In genomic region chr9:97041633-97042032, GRCm38 (mm10) we compare ENCODE assay signal across 30 mouse cellular contexts.
"Had no signal": no experiment of that assay in that cellular context is flagged by ENCODE, and none has a peak within 500 bp of the region (broad histone marks: within the 10 kb centered on the region; RNA-seq: fewer than 3 reads in every experiment).

No protein-coding gene starts in this region.

- ATAC-seq: forebrain, embryonic 13.5 days; forebrain, embryonic 14.5 days; forebrain, embryonic 15.5 days; forebrain, embryonic 16.5 days; forebrain, postnatal 0 days had no signal

- H3K36me3 ChIP-seq: embryonic facial prominence, embryonic 10.5 days; embryonic facial prominence, embryonic 12.5 days; embryonic facial prominence, embryonic 13.5 days; embryonic facial prominence, embryonic 15.5 days; forebrain, embryonic 10.5 days; forebrain, embryonic 12.5 days; forebrain, embryonic 15.5 days; heart, embryonic 10.5 days; heart, embryonic 12.5 days; heart, embryonic 13.5 days had no signal

- H3K9ac ChIP-seq: embryonic facial prominence, embryonic 12.5 days; embryonic facial prominence, embryonic 13.5 days; embryonic facial prominence, embryonic 15.5 days; forebrain, embryonic 12.5 days; forebrain, embryonic 13.5 days; forebrain, embryonic 15.5 days; forebrain, postnatal 0 days; heart, embryonic 12.5 days; heart, embryonic 13.5 days had no signal

- H3K4me1 ChIP-seq: embryonic facial prominence, embryonic 12.5 days; embryonic facial prominence, embryonic 13.5 days; embryonic facial prominence, embryonic 15.5 days; forebrain, embryonic 15.5 days; heart, embryonic 10.5 days; heart, embryonic 12.5 days; heart, embryonic 13.5 days had no signal

- H3K27me3 ChIP-seq: embryonic facial prominence, embryonic 12.5 days; embryonic facial prominence, embryonic 13.5 days; embryonic facial prominence, embryonic 15.5 days; forebrain, embryonic 12.5 days; forebrain, embryonic 13.5 days; forebrain, embryonic 15.5 days; heart, embryonic 12.5 days; heart, embryonic 13.5 days had no signal

- H3K4me2 ChIP-seq: embryonic facial prominence, embryonic 12.5 days; embryonic facial prominence, embryonic 13.5 days; embryonic facial prominence, embryonic 15.5 days; forebrain, embryonic 12.5 days; forebrain, embryonic 13.5 days; forebrain, embryonic 15.5 days; heart, embryonic 11.5 days; heart, embryonic 12.5 days; heart, embryonic 13.5 days had no signal

- DNase-seq: cerebellum, adult 9-10 months; cerebellum, adult 9-11 months; cerebellum, postnatal 10 days; cerebellum, postnatal 14 days; cerebellum, postnatal 25 days; embryo, embryonic 11 days; forebrain, postnatal 0 days; gastrocnemius, adult 2 months; gastrocnemius, postnatal 10 days; gastrocnemius, postnatal 14 days; gastrocnemius, postnatal 25 days; gastrocnemius, postnatal 36 days; heart, adult 11 months; heart, adult 18-20 months; heart, adult 2 months had no signal

- H3K27ac ChIP-seq: embryonic facial prominence, embryonic 10.5 days; embryonic facial prominence, embryonic 12.5 days; embryonic facial prominence, embryonic 13.5 days; embryonic facial prominence, embryonic 15.5 days; forebrain, embryonic 10.5 days; forebrain, embryonic 12.5 days; forebrain, embryonic 13.5 days; forebrain, embryonic 15.5 days; gastrocnemius, adult 2 months; heart, adult 2 months; heart, embryonic 10.5 days; heart, embryonic 13.5 days had no signal

- H3K9me3 ChIP-seq: embryonic facial prominence, embryonic 10.5 days; embryonic facial prominence, embryonic 12.5 days; embryonic facial prominence, embryonic 13.5 days; embryonic facial prominence, embryonic 15.5 days; forebrain, embryonic 10.5 days; forebrain, embryonic 12.5 days; forebrain, embryonic 13.5 days; forebrain, embryonic 15.5 days; heart, embryonic 10.5 days; heart, embryonic 12.5 days; heart, embryonic 13.5 days had no signal

- H3K4me3 ChIP-seq: embryonic facial prominence, embryonic 10.5 days; embryonic facial prominence, embryonic 12.5 days; embryonic facial prominence, embryonic 13.5 days; embryonic facial prominence, embryonic 15.5 days; erythroblast, embryonic 14.5 days; forebrain, embryonic 10.5 days; forebrain, embryonic 12.5 days; forebrain, embryonic 13.5 days; forebrain, embryonic 15.5 days; gastrocnemius, adult 2 months; heart, adult 2 months; heart, embryonic 10.5 days; heart, embryonic 12.5 days; heart, embryonic 13.5 days had no signal
